Mouse (Mus musculus): ENCODE measurements around the gene Pcgf3.

DNA sequence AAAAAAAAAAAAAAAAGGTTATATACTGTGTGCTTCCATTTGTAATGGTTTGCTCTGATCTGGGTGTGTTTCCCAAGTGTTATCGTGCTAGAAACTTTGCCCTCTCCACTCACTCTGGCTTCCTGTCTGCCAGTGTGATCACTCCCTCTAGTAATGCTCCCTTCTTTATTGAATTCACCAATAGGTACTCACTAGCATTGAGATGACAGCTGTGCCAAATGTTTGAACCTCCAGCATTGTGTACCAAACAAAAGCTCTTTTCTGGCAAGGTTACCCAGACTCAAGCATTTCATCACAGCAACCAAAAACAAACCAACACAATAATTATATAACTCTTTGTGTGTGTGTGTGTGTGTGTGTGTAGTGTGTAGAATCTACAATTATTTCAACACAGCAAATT is 9.4 kb upstream of the Pcgf3 start:
- TF ChIP-seq CTCF (IDR thresholded peaks at IDR 0.05; ENCODE audit: borderline replicate concordance, control insufficient read depth, extremely low read depth, insufficient read depth, low read length, poor library complexity), result no peak
- no peak for TF ChIP-seq POLR2A (IDR thresholded peaks at IDR 0.05; ENCODE audit: control insufficient read depth, extremely low read depth, insufficient read depth, low read length, poor library complexity)

Data from thymus, adult 2 months (tissue).